Mouse (Mus musculus): Measurements from ENCODE around the gene 6430628N08Rik. TPM values are rescaled to one million over a fixed set of nuclear protein-coding genes. Genes with fewer than 3 reads are reported as not detected.

The 6430628N08Rik gene
- polyA plus RNA-seq, 1 experiment from 2014 or later, result not detected

GRCm38 (mm10) chr4:115919911-115920310 is 29.4 kb downstream of the 6430628N08Rik start:
- ATAC-seq (ENCODE audit: low read depth), result no peak
- H3K36me3 ChIP-seq, result no peaks in the 10 kb centered on the region
- no peak overlapping the region for H3K27ac ChIP-seq
- 71% methylated on average over 16 of the region's 16 CpGs for WGBS (ENCODE audit: insufficient replicate concordance)
- H3K27me3 ChIP-seq, result peaks cover 58% of the 10 kb centered on the region
- H3K9me3 ChIP-seq (replicated peaks), result no peaks in the 10 kb centered on the region
- H3K9ac ChIP-seq, result no peak overlapping the region
- DNase-seq, result no peak
- H3K4me1 ChIP-seq (replicated peaks), result no peaks in the 10 kb centered on the region
- no peak overlapping the region for H3K4me2 ChIP-seq
- H3K4me3 ChIP-seq (replicated peaks), result no peak overlapping the region

- Histone ChIP-seq H3K9me3 (replicated peaks) (no peaks in the 10 kb centered on the region), H3K4me2 (no peak overlapping the region), H3K4me3 (replicated peaks) (no peak overlapping the region), H3K27ac (no peak overlapping the region), H3K4me1 (replicated peaks) (no peaks in the 10 kb centered on the region), H3K9ac (no peak overlapping the region), H3K27me3 (peaks cover 49% of the 10 kb centered on the region), H3K36me3 (no peaks in the 10 kb centered on the region)
- DNase-seq (no peak), ATAC-seq (ENCODE audit: low read depth) (no peak)
- WGBS (ENCODE audit: insufficient replicate concordance), result 62% methylated on average over 5 of the region's 5 CpGs
Observed at GRCm38 (mm10) chr4:115922688-115923087, 32.2 kb downstream of the 6430628N08Rik start.

GRCm38 (mm10) chr4:115923262-115923880 is 32.9 kb downstream of the 6430628N08Rik start:
- no peak for DNase-seq
- WGBS (ENCODE audit: insufficient replicate concordance), result 63% methylated on average over 16 of the region's 16 CpGs
- H3K27me3 ChIP-seq, result peaks cover 49% of the 10 kb centered on the region

GRCm38 (mm10) chr4:115927637-115928036 is 37.2 kb downstream of the 6430628N08Rik start:
- DNase-seq, result no peak
- Histone ChIP-seq H3K4me1 (replicated peaks) (no peaks in the 10 kb centered on the region), H3K36me3 (no peaks in the 10 kb centered on the region), H3K9ac (no peak overlapping the region), H3K27me3 (peaks cover 68% of the 10 kb centered on the region), H3K4me2 (no peak overlapping the region), H3K27ac (no peak overlapping the region), H3K9me3 (replicated peaks) (no peaks in the 10 kb centered on the region), H3K4me3 (replicated peaks) (no peak overlapping the region)
- 46% methylated on average over 7 of the region's 7 CpGs for WGBS (ENCODE audit: insufficient replicate concordance)
- ATAC-seq (ENCODE audit: low read depth), result no peak

More at GRCm38 (mm10) chr4:115923262-115923880, 32.9 kb downstream of the 6430628N08Rik start:
- Histone ChIP-seq H3K9ac (no peak overlapping the region), H3K4me2 (no peak overlapping the region), H3K36me3 (no peaks in the 10 kb centered on the region), H3K4me1 (replicated peaks) (no peaks in the 10 kb centered on the region), H3K9me3 (replicated peaks) (no peaks in the 10 kb centered on the region), H3K27ac (no peak overlapping the region), H3K4me3 (replicated peaks) (no peak overlapping the region)
- no peak for ATAC-seq (ENCODE audit: low read depth)

GRCm38 (mm10) chr4:115931556-115932088 is 41.2 kb downstream of the 6430628N08Rik start:
- 54% methylated on average over 13 of the region's 13 CpGs for WGBS (ENCODE audit: insufficient replicate concordance)
- H3K9me3 ChIP-seq (replicated peaks), result no peaks in the 10 kb centered on the region
- DNase-seq (no peak), ATAC-seq (ENCODE audit: low read depth) (no peak)
- no peak overlapping the region for H3K4me3 ChIP-seq (replicated peaks)
- no peak overlapping the region for H3K9ac ChIP-seq
- no peak overlapping the region for H3K27ac ChIP-seq
- H3K27me3 ChIP-seq, result peaks cover 95% of the 10 kb centered on the region
- H3K4me1 ChIP-seq (replicated peaks), result peaks cover 2% of the 10 kb centered on the region; the same call in 1 of the 2 replicates
- H3K4me2 ChIP-seq, result no peak overlapping the region
- H3K36me3 ChIP-seq, result no peaks in the 10 kb centered on the region

- WGBS (ENCODE audit: insufficient replicate concordance), result 1% methylated on average over 36 of the region's 36 CpGs
- DNase-seq (no peak), ATAC-seq (ENCODE audit: low read depth) (no peak)
- Histone ChIP-seq H3K9me3 (replicated peaks) (no peaks in the 10 kb centered on the region), H3K9ac (no peak overlapping the region), H3K27ac (no peak overlapping the region), H3K4me3 (replicated peaks) (no peak overlapping the region), H3K4me1 (replicated peaks) (peaks cover 11% of the 10 kb centered on the region), H3K36me3 (no peaks in the 10 kb centered on the region), H3K27me3 (peaks cover 100% of the 10 kb centered on the region), H3K4me2 (no peak overlapping the region)
Observed at GRCm38 (mm10) chr4:115935835-115936581, 45.5 kb downstream of the 6430628N08Rik start.

GRCm38 (mm10) chr4:115936646-115937045 is 46.2 kb downstream of the 6430628N08Rik start:
- DNase-seq (no peak), ATAC-seq (ENCODE audit: low read depth) (no peak)
- Histone ChIP-seq H3K36me3 (no peaks in the 10 kb centered on the region), H3K27me3 (peaks cover 100% of the 10 kb centered on the region), H3K9ac (no peak overlapping the region), H3K4me2 (no peak overlapping the region), H3K4me1 (replicated peaks) (peaks cover 11% of the 10 kb centered on the region), H3K9me3 (replicated peaks) (no peaks in the 10 kb centered on the region), H3K27ac (no peak overlapping the region), H3K4me3 (replicated peaks) (no peak overlapping the region)
- 3% methylated on average over 20 of the region's 20 CpGs for WGBS (ENCODE audit: insufficient replicate concordance)

GRCm38 (mm10) chr4:115937061-115937976 is 46.9 kb downstream of the 6430628N08Rik start:
- WGBS (ENCODE audit: insufficient replicate concordance), result 7% methylated on average over 19 of the region's 19 CpGs
- Histone ChIP-seq H3K36me3 (no peaks in the 10 kb centered on the region), H3K27me3 (peaks cover 100% of the 10 kb centered on the region), H3K4me2 (no peak overlapping the region), H3K4me3 (replicated peaks) (no peak overlapping the region), H3K27ac (no peak overlapping the region), H3K4me1 (replicated peaks) (peaks cover 11% of the 10 kb centered on the region), H3K9ac (no peak overlapping the region), H3K9me3 (replicated peaks) (no peaks in the 10 kb centered on the region)
- ATAC-seq (ENCODE audit: low read depth) (no peak), DNase-seq (no peak)

- no peak for DNase-seq
Observed at GRCm38 (mm10) chr4:115938276-115939160, 48.1 kb downstream of the 6430628N08Rik start.

GRCm38 (mm10) chr4:115939295-115940102 is 49.0 kb downstream of the 6430628N08Rik start, which contains the start of gene Dmbx1:
Gene Dmbx1, minus strand, starts transcription at chr4:115939926.
- H3K27me3 ChIP-seq, result peaks cover 100% of the 10 kb centered on the region
- no peak for ATAC-seq (ENCODE audit: low read depth)

More at GRCm38 (mm10) chr4:115938276-115939160, 48.1 kb downstream of the 6430628N08Rik start:
- H3K36me3 ChIP-seq, result no peaks in the 10 kb centered on the region
- 3% methylated on average over 37 of the region's 37 CpGs for WGBS (ENCODE audit: insufficient replicate concordance)
- H3K27ac ChIP-seq, result no peak overlapping the region
- no peaks in the 10 kb centered on the region for H3K9me3 ChIP-seq (replicated peaks)
- no peak overlapping the region for H3K4me2 ChIP-seq
- peaks cover 100% of the 10 kb centered on the region for H3K27me3 ChIP-seq
- H3K9ac ChIP-seq, result no peak overlapping the region
- no peak for ATAC-seq (ENCODE audit: low read depth)
- H3K4me1 ChIP-seq (replicated peaks), result peaks cover 11% of the 10 kb centered on the region
- H3K4me3 ChIP-seq (replicated peaks), result no peak overlapping the region

More at GRCm38 (mm10) chr4:115939295-115940102, 49.0 kb downstream of the 6430628N08Rik start, which contains the start of gene Dmbx1:
- Histone ChIP-seq H3K9me3 (replicated peaks) (no peaks in the 10 kb centered on the region), H3K4me2 (peak within 1 kb of the TSS; percentile 48), H3K4me1 (replicated peaks) (peaks cover 11% of the 10 kb centered on the region), H3K4me3 (replicated peaks) (peak within 1 kb of the TSS; percentile 34), H3K27ac (no peak within 1 kb of the TSS), H3K9ac (no peak within 1 kb of the TSS), H3K36me3 (no peaks in the 10 kb centered on the region)
- 1% methylated on average over 71 of the region's 71 CpGs for WGBS (ENCODE audit: insufficient replicate concordance)
- DNase-seq, result no peak
